Mouse (Mus musculus): ENCODE data around the gene Cst8. TPM values are rescaled to one million over a fixed set of nuclear protein-coding genes. Genes with fewer than 3 reads are reported as not detected.

Gene Cst8
- polyA plus RNA-seq, 1 experiment from 2014 or later, result not detected

Other genes with a start within 250 kb of the Cst8 start
- gene Nxt1, start 126.2 kb upstream of the Cst8 start, polyA plus RNA-seq (2014; fragmentation: Nextera tagmentation; extraction: Ambion mirVana), result 71.3 and 71.6 TPM in 2 replicates
- gene Gzf1, start 117.8 kb upstream of the Cst8 start, polyA plus RNA-seq (2014; fragmentation: Nextera tagmentation; extraction: Ambion mirVana), result 14.7 and 16.2 TPM in 2 replicates
- 2.2 and 2.4 TPM in 2 replicates for gene Napb, start 66.3 kb upstream of the Cst8 start, polyA plus RNA-seq (2014; fragmentation: Nextera tagmentation; extraction: Ambion mirVana)
- gene Cstl1, start 48.4 kb upstream of the Cst8 start, polyA plus RNA-seq (2014; fragmentation: Nextera tagmentation; extraction: Ambion mirVana), result not detected in 2 replicates
- gene Cst11, start 27.3 kb upstream of the Cst8 start, polyA plus RNA-seq (2014; fragmentation: Nextera tagmentation; extraction: Ambion mirVana), result not detected in 2 replicates
- gene 8030411F24Rik, start 16.8 kb upstream of the Cst8 start, polyA plus RNA-seq (2014; fragmentation: Nextera tagmentation; extraction: Ambion mirVana), result not detected in 2 replicates
- gene Cst12, start 9.4 kb upstream of the Cst8 start, polyA plus RNA-seq (2014; fragmentation: Nextera tagmentation; extraction: Ambion mirVana), result not detected in 2 replicates
- gene Cst13, start 21.3 kb downstream of the Cst8 start, polyA plus RNA-seq (2014; fragmentation: Nextera tagmentation; extraction: Ambion mirVana), result not detected in 2 replicates
- 1.9 and 2.3 TPM in 2 replicates for gene Cst9, start 36.4 kb downstream of the Cst8 start, polyA plus RNA-seq (2014; fragmentation: Nextera tagmentation; extraction: Ambion mirVana)
- not detected in 2 replicates for gene 9230104L09Rik, start 66.3 kb downstream of the Cst8 start, polyA plus RNA-seq (2014; fragmentation: Nextera tagmentation; extraction: Ambion mirVana)
- gene Cst3, start 76.9 kb downstream of the Cst8 start, polyA plus RNA-seq (2014; fragmentation: Nextera tagmentation; extraction: Ambion mirVana), result 812 and 876 TPM in 2 replicates
- gene Gm1330, start 204.5 kb downstream of the Cst8 start, polyA plus RNA-seq (2014; fragmentation: Nextera tagmentation; extraction: Ambion mirVana), result not detected in 2 replicates
- gene Gm10750, start 218.5 kb downstream of the Cst8 start, polyA plus RNA-seq (2014; fragmentation: Nextera tagmentation; extraction: Ambion mirVana), result not detected in 2 replicates

All from heart, embryonic 11.5 days (tissue).